Mouse (Mus musculus): ENCODE results near the gene Lrrfip1. TPM values are rescaled to one million over a fixed set of nuclear protein-coding genes. Genes with fewer than 3 reads are reported as not detected.

Lrrfip1 gene
- polyA plus RNA-seq, 1 experiment from 2014 or later: 33.9 TPM

DNA sequence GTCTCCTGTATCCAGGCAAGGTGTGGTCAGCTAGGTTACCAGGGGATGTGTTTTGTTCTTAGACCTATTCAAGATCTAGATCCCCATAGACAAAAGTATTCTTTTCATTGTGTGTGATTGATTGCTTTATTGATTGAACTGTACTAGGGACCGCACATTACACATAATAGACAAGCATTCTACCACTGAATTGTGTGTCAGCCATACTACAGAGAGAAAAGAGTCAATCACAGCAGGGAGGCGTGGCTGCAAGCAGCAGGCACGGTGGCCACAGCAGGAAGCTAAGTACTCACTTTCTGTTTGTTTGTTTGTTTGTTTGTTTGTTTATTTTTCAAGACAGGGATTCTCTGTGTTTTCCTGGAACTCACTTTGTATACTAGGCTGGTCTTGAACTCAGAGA lies 25.9 kb downstream of the Lrrfip1 start:
- Histone ChIP-seq H3K27me3 (no peaks in the 10 kb centered on the region), H3K4me2 (no peak overlapping the region), H3K9me3 (peaks cover 11% of the 10 kb centered on the region; the same call in 1 of the 2 replicates), H3K9ac (no peak overlapping the region), H3K4me3 (no peak overlapping the region), H3K36me3 (peaks cover 3% of the 10 kb centered on the region; the same call in 1 of the 2 replicates), H3K4me1 (no peaks in the 10 kb centered on the region), H3K27ac (no peak overlapping the region)
- no peak for ATAC-seq (ENCODE audit: insufficient number of reproducible peaks, insufficient read depth, low FRiP score, low TSS enrichment, low read depth)
- 85% methylated on average over 3 of the region's 3 CpGs for whole genome bisulfite sequencing

DNA sequence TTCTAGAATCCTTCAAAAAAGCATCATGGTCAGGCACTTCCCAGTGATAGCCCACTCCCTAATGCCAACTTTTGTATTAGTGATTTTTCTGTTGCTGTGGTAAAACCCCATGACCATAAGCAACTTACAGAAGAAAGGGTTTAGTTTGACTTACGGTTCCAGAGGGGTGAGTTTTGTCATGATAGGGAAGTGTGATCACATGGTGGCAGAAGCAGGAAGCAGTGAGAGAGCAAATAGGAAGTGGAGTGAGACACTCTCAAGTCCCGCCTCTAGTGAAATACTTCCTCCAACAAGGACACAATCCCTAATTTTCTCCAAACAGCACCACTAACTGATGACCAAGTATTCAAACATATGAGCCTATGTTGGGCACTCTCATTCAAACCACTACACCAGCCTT lies 28.4 kb downstream of the Lrrfip1 start:
- Histone ChIP-seq H3K4me2 (no peak overlapping the region), H3K9me3 (peaks cover 8% of the 10 kb centered on the region; the same call in 1 of the 2 replicates), H3K36me3 (no peaks in the 10 kb centered on the region), H3K9ac (no peak overlapping the region), H3K27ac (no peak overlapping the region), H3K27me3 (no peaks in the 10 kb centered on the region), H3K4me3 (no peak overlapping the region), H3K4me1 (no peaks in the 10 kb centered on the region)
- no peak for ATAC-seq (ENCODE audit: insufficient number of reproducible peaks, insufficient read depth, low FRiP score, low TSS enrichment, low read depth)
- WGBS: 97% methylated on average over 2 of the region's 2 CpGs

DNA sequence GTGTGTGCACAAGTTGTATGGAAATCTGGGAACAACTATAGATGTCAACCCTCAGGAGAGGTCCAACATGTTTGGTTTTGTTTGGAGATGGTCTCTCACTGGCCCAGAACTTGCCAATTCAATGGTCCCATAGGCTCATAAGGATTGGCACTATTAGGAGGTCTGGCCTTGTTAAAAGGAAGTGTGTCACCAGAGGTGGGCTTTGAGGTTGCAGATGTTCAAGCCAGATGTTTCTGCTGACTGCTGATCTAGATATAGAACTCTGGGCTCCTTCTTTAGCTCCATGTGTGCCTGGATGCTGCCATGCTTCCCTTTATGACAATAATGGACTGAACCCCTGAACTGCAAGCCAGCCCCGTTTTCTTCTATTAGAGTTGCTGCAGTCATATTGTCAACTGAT lies 31.8 kb downstream of the Lrrfip1 start:
- Histone ChIP-seq H3K4me3 (no peak overlapping the region), H3K9ac (no peak overlapping the region), H3K4me1 (no peaks in the 10 kb centered on the region), H3K4me2 (no peak overlapping the region), H3K9me3 (peaks cover 8% of the 10 kb centered on the region; the same call in 1 of the 2 replicates), H3K36me3 (no peaks in the 10 kb centered on the region), H3K27ac (no peak overlapping the region), H3K27me3 (no peaks in the 10 kb centered on the region)
- ATAC-seq (ENCODE audit: insufficient number of reproducible peaks, insufficient read depth, low FRiP score, low TSS enrichment, low read depth): no peak
- WGBS: 94% methylated on average over 1 of the region's 1 CpGs

DNA sequence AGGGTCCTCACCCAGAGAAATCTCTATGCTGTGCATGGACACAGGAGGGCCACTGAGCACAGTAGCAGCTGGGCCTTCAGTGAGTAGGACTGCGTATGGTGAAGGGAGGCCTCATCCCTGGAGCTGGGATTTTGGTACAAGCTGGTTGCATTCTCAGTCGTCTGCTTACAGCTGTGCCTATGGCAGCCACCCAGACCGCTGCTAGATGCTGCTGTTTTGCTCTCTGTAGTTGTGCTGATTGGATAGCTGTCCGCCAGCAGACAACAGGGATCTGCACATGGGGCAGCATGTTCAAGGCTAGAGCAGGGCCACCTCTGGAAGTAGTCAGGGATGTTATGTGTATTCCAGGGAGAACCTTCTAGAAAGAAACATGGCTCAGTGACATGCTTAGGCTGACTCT lies 33.0 kb downstream of the Lrrfip1 start:
- Histone ChIP-seq H3K27me3 (no peaks in the 10 kb centered on the region), H3K4me3 (no peak overlapping the region), H3K9me3 (peaks cover 5% of the 10 kb centered on the region; the same call in 1 of the 2 replicates), H3K27ac (no peak overlapping the region), H3K9ac (no peak overlapping the region), H3K4me2 (no peak overlapping the region), H3K36me3 (no peaks in the 10 kb centered on the region), H3K4me1 (no peaks in the 10 kb centered on the region)
- ATAC-seq (ENCODE audit: insufficient number of reproducible peaks, insufficient read depth, low FRiP score, low TSS enrichment, low read depth): no peak
- WGBS: 78% methylated on average over 4 of the region's 4 CpGs

DNA sequence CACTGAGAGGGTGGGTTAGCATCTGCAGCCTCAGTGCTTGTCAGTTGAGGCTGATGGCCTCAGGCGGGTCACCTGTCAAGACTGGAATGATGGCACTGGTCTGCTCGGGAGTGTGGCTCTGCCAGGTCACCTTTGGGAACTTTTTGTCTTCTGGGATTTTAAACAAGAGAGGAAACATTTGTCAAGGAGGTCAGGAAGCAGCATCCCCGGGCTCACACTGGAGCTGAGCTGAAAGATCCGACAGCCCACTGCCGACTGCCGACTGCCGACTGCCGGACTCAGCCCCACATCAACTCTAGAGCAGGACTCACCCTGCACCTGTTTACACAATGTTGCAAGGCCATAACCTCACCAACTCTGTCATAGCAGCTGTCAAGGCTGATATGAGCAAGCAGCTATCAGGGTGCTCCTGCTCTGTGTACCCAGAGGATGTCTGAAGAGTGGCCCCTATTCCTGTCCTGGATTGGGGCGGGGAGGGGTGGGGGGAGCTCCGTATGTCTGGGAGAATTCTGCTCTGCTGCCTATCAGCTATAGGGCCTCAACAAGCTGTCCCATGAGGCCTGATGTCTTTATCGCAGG lies 33.9 kb downstream of the Lrrfip1 start:
- WGBS: 62% methylated on average over 11 of the region's 11 CpGs
- H3K4me2 ChIP-seq: no peak overlapping the region
- H3K4me3 ChIP-seq: no peak overlapping the region
- no peaks in the 10 kb centered on the region for H3K4me1 ChIP-seq
- no peaks in the 10 kb centered on the region for H3K36me3 ChIP-seq
- H3K9ac ChIP-seq: no peak overlapping the region
- no peak overlapping the region for H3K27ac ChIP-seq
- no peak for ATAC-seq (ENCODE audit: insufficient number of reproducible peaks, insufficient read depth, low FRiP score, low TSS enrichment, low read depth)
- H3K9me3 ChIP-seq: no peaks in the 10 kb centered on the region
- no peaks in the 10 kb centered on the region for H3K27me3 ChIP-seq

DNA sequence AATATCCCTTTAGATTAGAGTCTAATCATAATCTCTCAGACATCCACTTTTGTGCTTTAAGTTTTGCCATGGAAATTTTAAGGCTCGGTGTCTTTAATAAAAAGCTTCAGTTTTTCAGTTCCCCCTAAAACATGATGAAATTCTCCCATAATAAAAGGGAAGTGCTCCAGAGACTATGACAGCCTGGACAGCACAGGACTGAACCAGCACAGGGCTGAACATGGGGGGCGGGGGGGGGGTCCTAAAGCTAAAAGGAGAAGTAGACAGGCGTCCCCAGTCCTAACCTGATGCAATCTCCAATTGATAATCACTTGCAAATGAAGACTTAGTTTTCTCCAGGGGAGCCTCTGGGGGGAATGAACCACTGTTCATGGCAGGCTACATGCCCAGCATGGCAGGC lies 36.0 kb downstream of the Lrrfip1 start:
- no peak overlapping the region for H3K27ac ChIP-seq
- H3K4me3 ChIP-seq: no peak overlapping the region
- no peak overlapping the region for H3K4me2 ChIP-seq
- peaks cover 14% of the 10 kb centered on the region for H3K4me1 ChIP-seq
- no peaks in the 10 kb centered on the region for H3K36me3 ChIP-seq
- WGBS: 86% methylated on average over 3 of the region's 3 CpGs
- H3K9me3 ChIP-seq: no peaks in the 10 kb centered on the region
- H3K27me3 ChIP-seq: no peaks in the 10 kb centered on the region
- no peak for ATAC-seq (ENCODE audit: insufficient number of reproducible peaks, insufficient read depth, low FRiP score, low TSS enrichment, low read depth)
- no peak overlapping the region for H3K9ac ChIP-seq

DNA sequence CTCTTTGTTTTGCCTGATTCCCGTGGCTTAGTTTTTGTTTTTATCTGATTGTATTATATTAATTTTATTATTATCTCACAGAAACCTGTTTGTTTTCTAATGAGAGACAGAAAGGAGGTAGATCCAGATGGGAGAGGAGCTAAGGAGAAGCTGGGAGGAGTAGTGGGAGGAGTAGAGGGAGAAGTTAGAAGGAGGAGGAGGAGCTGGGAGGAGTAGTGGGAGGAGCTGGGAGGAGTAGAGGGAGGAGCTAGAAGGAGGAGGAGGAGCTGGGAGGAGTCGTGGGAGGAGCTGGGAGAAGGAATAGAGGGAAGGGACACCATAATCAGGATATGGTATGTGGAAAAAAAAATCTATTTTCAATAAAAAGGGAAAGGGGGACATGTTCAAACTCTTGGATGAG lies 36.7 kb downstream of the Lrrfip1 start:
- Histone ChIP-seq H3K9ac (no peak overlapping the region), H3K4me2 (no peak overlapping the region), H3K36me3 (no peaks in the 10 kb centered on the region), H3K27me3 (no peaks in the 10 kb centered on the region), H3K4me1 (peaks cover 21% of the 10 kb centered on the region), H3K9me3 (no peaks in the 10 kb centered on the region), H3K4me3 (no peak overlapping the region), H3K27ac (no peak overlapping the region)
- ATAC-seq (ENCODE audit: insufficient number of reproducible peaks, insufficient read depth, low FRiP score, low TSS enrichment, low read depth): no peak
- WGBS: 72% methylated on average over 2 of the region's 2 CpGs

DNA sequence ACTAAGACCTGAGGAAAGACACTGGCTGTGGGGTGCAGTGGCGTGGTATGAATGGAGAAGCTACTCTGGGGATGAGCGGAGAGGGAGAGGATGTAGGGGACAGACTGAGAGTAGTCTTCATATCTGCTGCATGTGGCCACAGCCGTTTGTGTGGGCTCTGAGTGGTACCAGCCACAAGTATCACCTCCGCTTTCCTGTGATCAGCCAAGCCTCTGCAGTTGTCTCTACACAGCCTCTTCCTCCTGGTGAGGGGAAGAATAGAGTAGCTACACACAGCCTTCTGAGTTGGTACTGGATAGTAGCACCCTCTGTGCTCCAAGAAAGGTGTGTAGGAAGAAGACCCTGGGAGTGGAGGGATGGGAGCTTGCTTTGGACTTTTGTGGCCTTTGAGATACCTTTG lies 38.7 kb downstream of the Lrrfip1 start:
- 88% methylated on average over 4 of the region's 4 CpGs for WGBS
- Histone ChIP-seq H3K27me3 (no peaks in the 10 kb centered on the region), H3K4me3 (no peak overlapping the region), H3K4me2 (no peak overlapping the region), H3K9me3 (no peaks in the 10 kb centered on the region), H3K9ac (no peak overlapping the region), H3K27ac (no peak overlapping the region), H3K36me3 (no peaks in the 10 kb centered on the region), H3K4me1 (peaks cover 32% of the 10 kb centered on the region)
- no peak for ATAC-seq (ENCODE audit: insufficient number of reproducible peaks, insufficient read depth, low FRiP score, low TSS enrichment, low read depth)

DNA sequence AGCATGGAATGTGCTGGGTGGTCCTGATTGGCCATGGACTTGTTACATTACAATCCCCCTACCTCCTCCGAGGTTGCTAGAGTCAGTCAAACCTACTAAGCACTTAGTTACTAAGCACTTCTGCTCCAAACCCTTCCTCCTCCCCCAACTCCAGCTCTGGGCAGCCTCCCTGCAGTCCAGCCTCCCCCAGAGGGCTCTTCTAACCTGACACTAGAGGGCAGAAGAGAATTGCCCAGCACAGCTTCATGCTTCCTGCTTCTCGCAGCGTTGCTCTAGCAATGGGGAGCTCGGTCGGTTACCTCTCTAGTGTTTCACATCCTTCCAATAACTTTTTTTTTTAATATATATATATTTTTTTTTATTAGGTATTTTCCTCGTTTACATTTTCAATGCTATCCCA lies 39.5 kb downstream of the Lrrfip1 start:
- 76% methylated on average over 6 of the region's 6 CpGs for WGBS
- peaks cover 36% of the 10 kb centered on the region for H3K4me1 ChIP-seq
- H3K4me2 ChIP-seq: no peak overlapping the region
- H3K36me3 ChIP-seq: no peaks in the 10 kb centered on the region
- no peaks in the 10 kb centered on the region for H3K9me3 ChIP-seq
- H3K9ac ChIP-seq: no peak overlapping the region
- H3K27me3 ChIP-seq: no peaks in the 10 kb centered on the region
- no peak overlapping the region for H3K4me3 ChIP-seq
- H3K27ac ChIP-seq: no peak overlapping the region
- ATAC-seq (ENCODE audit: insufficient number of reproducible peaks, insufficient read depth, low FRiP score, low TSS enrichment, low read depth): no peak

DNA sequence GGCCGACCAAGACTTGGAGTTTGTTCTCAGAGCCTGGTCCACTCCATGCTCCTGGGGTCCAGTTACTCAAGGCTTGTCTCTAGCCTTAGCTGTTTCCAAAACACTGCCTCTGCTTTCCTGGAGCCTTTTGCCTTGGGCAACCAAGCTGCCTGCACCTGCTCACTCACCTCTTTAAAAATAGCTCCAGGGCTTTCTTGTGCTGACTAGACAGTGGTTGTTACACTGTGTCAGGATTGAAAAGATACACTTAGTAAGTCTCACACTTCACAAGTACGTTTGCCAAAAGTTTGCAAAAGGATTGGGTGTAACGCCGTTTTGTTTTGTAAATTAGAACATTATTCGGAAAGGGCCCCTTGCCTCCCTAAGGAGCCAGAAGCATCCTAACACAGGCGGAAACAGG lies 40.0 kb downstream of the Lrrfip1 start:
- Histone ChIP-seq H3K9ac (no peak overlapping the region), H3K4me2 (no peak overlapping the region), H3K27me3 (no peaks in the 10 kb centered on the region), H3K4me3 (no peak overlapping the region), H3K9me3 (no peaks in the 10 kb centered on the region), H3K27ac (no peak overlapping the region), H3K36me3 (no peaks in the 10 kb centered on the region), H3K4me1 (peaks cover 39% of the 10 kb centered on the region)
- 17% methylated on average over 6 of the region's 6 CpGs for WGBS
- no peak for ATAC-seq (ENCODE audit: insufficient number of reproducible peaks, insufficient read depth, low FRiP score, low TSS enrichment, low read depth)

DNA sequence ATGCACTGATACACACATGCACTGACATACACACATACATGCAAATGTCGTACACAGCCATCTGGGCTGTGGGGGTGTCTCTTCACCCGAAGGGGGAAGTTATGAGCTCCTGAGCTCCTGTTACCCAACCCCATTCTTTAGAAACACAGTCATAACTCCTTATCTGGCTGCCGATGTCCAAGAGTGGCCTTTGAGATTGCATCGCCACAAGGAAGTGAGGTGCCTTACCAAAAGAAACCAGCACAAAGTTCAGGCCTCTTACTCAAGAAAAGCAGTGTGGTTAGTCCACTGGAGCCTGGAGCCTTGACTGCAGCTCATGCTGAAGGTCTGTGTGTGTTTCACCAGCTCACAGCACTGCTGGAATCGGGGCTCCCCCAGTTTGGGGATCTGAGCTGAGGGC lies 43.1 kb downstream of the Lrrfip1 start:
- no peaks in the 10 kb centered on the region for H3K9me3 ChIP-seq
- H3K27ac ChIP-seq: no peak overlapping the region
- no peak overlapping the region for H3K4me3 ChIP-seq
- no peak for ATAC-seq (ENCODE audit: insufficient number of reproducible peaks, insufficient read depth, low FRiP score, low TSS enrichment, low read depth)
- H3K9ac ChIP-seq: no peak overlapping the region
- no peaks in the 10 kb centered on the region for H3K27me3 ChIP-seq
- H3K4me2 ChIP-seq: no peak overlapping the region
- H3K36me3 ChIP-seq: no peaks in the 10 kb centered on the region
- H3K4me1 ChIP-seq: peaks cover 47% of the 10 kb centered on the region
- 85% methylated on average over 5 of the region's 5 CpGs for WGBS

DNA sequence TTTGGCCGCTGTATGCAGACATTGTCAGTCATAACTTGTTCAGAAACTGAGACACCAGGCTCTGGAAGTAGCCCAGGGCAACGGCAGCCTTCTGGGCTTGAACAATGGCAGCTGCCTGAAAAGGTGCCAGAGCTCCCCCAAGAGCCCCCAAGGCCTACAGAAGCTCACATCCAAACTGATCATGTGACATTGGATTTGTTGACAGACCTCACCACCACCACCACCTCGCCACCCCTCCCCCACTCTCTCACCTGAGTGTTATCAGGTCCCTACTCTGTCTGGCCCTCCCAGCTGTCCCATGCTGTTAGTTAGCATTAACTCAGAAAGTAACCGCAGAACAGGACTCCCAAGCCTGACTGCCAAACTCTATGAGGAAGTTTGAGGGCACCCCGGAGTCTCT lies 44.7 kb downstream of the Lrrfip1 start:
- Histone ChIP-seq H3K4me1 (peaks cover 45% of the 10 kb centered on the region), H3K4me3 (no peak overlapping the region), H3K27me3 (no peaks in the 10 kb centered on the region), H3K36me3 (no peaks in the 10 kb centered on the region), H3K27ac (0 out of 2 replicates have a peak overlapping the region, but pooled peaks have one; percentile 33), H3K4me2 (no peak overlapping the region), H3K9me3 (no peaks in the 10 kb centered on the region), H3K9ac (no peak overlapping the region)
- 58% methylated on average over 5 of the region's 5 CpGs for WGBS
- no peak for ATAC-seq (ENCODE audit: insufficient number of reproducible peaks, insufficient read depth, low FRiP score, low TSS enrichment, low read depth)

Data from embryonic facial prominence, embryonic 13.5 days (tissue).